Mouse (Mus musculus): ENCODE results near the gene Scml4.
A peak's percentile ranks its signal among the peaks of the same experiment; 100 is the strongest.

DNA sequence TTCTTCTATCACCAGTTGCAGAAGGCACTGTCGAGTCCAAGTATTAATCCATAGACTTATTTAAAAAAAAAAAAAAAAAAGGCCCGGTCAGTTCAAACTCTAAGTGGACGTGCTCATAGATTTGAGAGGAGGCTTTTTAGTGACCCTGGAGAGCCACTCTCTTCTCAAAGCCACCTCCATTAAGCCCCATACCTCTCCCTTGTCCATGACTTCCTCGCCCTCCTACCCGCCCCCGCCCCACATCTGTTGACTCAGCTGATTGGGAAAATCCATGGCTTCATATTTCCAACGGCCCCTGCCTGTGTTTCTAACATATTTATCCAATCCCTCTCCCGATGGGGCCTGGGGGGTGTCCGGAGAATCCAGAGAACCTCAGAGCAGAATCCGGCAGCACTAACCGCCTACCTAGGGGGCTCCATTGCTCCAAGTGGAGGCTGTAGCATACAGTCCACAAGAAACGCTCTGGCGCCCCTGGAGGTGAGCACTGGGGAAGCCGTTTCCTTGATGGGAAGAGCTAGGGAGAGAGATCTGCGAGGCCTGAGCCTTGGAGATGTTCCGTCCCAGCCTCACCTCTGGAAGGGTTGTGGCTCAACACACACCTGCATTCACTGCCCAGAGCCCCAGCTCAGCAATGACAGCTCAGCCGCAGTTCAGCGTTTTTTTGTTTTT lies 112.5 kb downstream of the Scml4 start:
- no peak for TF ChIP-seq POLR2A (IDR thresholded peaks at IDR 0.05; ENCODE audit: control insufficient read depth, extremely low read depth, insufficient read depth, low read length, poor library complexity)
- TF ChIP-seq CTCF (IDR thresholded peaks at IDR 0.05; ENCODE audit: borderline replicate concordance, control insufficient read depth, extremely low read depth, insufficient read depth, low read length, poor library complexity): peak; percentile 74
